Mouse (Mus musculus) stomach, postnatal 0 days (tissue): ENCODE results near the gene Aebp1.

Source experiments
- CTCF ChIP-seq: IDR thresholded peaks from 2 replicates; pipeline ENCODE4 v1.5.1; 2016; ENCODE audit warnings: antibody characterized with exemption, low read depth, mild to moderate bottlenecking, moderate library complexity
- EP300 ChIP-seq: optimal IDR thresholded peaks from 2 replicates; pipeline ENCODE3; 2016; ENCODE audit warnings: antibody characterized with exemption

GRCm38 (mm10) chr11:5819223-5819622 lies 42.5 kb upstream of the Aebp1 start:
- TF ChIP-seq EP300 (no peak), CTCF (no peak)
